Mouse (Mus musculus): Measurements from ENCODE around the gene Xrcc6.

The Xrcc6 gene

GRCm38 (mm10) chr15:82023965-82024635 is 36.5 kb downstream of the Xrcc6 start:
- no peak for DNase-seq

- DNase-seq, result no peak
Measured at GRCm38 (mm10) chr15:82027276-82027675, 39.6 kb downstream of the Xrcc6 start.

GRCm38 (mm10) chr15:82027726-82028125 is 40.1 kb downstream of the Xrcc6 start:
- DNase-seq, result no peak

- DNase-seq, result no peak
Measured at GRCm38 (mm10) chr15:82032386-82032785, 44.8 kb downstream of the Xrcc6 start.

- DNase-seq, result no peak
Measured at GRCm38 (mm10) chr15:82033762-82034161, 46.1 kb downstream of the Xrcc6 start, which contains the start of gene Desi1. Desi1 (minus strand) TSS chr15:82033862.

- DNase-seq, result peak; percentile 57
Measured at GRCm38 (mm10) chr15:82035904-82036689, 48.5 kb downstream of the Xrcc6 start.

- DNase-seq, result peak; percentile 72
Measured at GRCm38 (mm10) chr15:82040650-82041049, 53.0 kb downstream of the Xrcc6 start.

- DNase-seq, result peak; percentile 44
Measured at GRCm38 (mm10) chr15:82044166-82044784, 56.6 kb downstream of the Xrcc6 start.

GRCm38 (mm10) chr15:82046246-82046891 is 58.7 kb downstream of the Xrcc6 start:
- no peak for DNase-seq

GRCm38 (mm10) chr15:82047080-82047883 is 59.6 kb downstream of the Xrcc6 start, which contains the start of gene Snu13:
Snu13 (minus strand) TSS chr15:82047598.
- DNase-seq, result peak; percentile 94

GRCm38 (mm10) chr15:82052544-82052943 is 64.9 kb downstream of the Xrcc6 start:
- no peak for DNase-seq

GRCm38 (mm10) chr15:82058719-82059201 is 71.1 kb downstream of the Xrcc6 start, which contains the start of gene 4930407I10Rik:
4930407I10Rik (plus strand) TSS chr15:82059151.
- DNase-seq, result no peak

- no peak for DNase-seq
Measured at GRCm38 (mm10) chr15:82063909-82064308, 76.3 kb downstream of the Xrcc6 start.

- peak; percentile 90 for DNase-seq
Measured at GRCm38 (mm10) chr15:82065511-82065910, 77.9 kb downstream of the Xrcc6 start.

- DNase-seq, result peak; percentile 52
Measured at GRCm38 (mm10) chr15:82069898-82070297, 82.3 kb downstream of the Xrcc6 start, which contains the start of gene Mei1. Mei1 (plus strand) TSS chr15:82069996.

- DNase-seq, result no peak
Measured at GRCm38 (mm10) chr15:82071816-82072469, 84.3 kb downstream of the Xrcc6 start.

GRCm38 (mm10) chr15:82073490-82073889 is 85.9 kb downstream of the Xrcc6 start:
- no peak for DNase-seq

- DNase-seq, result no peak
Measured at GRCm38 (mm10) chr15:82079883-82080282, 92.2 kb downstream of the Xrcc6 start.

GRCm38 (mm10) chr15:82081161-82081560 is 93.5 kb downstream of the Xrcc6 start:
- peak; percentile 76 for DNase-seq

- no peak for DNase-seq
Measured at GRCm38 (mm10) chr15:82085606-82086005, 98.0 kb downstream of the Xrcc6 start.

- no peak for DNase-seq
Measured at GRCm38 (mm10) chr15:82086131-82086530, 98.5 kb downstream of the Xrcc6 start.
